Mouse (Mus musculus): ENCODE measurements at regions not wholly inside any gene's neighbourhood (a gene's known extent, or its start where the extent isn't known, plus 50 kb on each side); places are given as distances from the start of the nearest gene placed in this dataset.

- DNase-seq, result no peak
Observed at GRCm38 (mm10) chr6:34246512-34246911, 69.6 kb upstream of the Slc35b4 start.

DNA sequence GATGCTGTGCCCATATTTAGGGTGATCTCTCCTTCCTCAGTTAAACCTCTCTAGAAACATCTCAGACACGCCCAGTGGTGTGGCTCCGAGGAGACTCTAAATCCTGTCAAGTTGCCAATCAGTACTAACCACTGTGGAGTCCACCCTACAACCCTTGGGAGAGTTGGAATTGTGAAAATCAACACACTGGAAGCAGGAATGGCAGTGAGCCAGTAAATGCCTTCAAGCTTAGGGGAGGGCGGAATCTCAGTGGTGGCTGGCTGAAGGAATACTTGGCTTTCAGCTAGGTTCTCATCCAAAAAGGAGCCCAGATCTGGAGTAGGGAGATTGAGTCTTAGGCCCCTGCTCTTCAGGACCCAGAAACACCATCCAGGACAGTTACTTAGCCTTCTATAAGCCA lies 66.1 kb upstream of the Slc35b4 start:
- DNase-seq, result no peak

DNA sequence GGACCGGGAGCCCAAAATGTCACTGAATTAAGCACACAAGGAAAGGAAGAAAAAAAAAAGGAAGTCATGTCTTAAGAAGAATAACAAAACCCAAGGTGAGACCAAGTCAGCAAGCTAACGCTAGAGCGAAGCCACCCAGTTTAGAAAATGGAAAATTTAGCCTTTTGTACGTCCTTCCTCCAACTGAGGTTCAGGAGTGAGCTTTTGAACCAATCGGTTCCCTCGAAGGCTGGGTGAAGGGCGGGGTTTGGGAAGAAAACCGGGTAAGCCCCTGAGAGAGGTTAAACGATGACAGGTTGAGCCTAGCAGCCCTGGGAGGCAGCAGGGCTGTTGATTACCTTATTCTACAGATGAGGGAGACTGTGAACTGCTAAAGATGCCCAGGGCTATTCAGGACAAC lies 65.6 kb upstream of the Slc35b4 start:
- DNase-seq, result no peak

- peak; percentile 61 for DNase-seq
Observed at GRCm38 (mm10) chr6:34235132-34235531, 58.2 kb upstream of the Slc35b4 start.

DNA sequence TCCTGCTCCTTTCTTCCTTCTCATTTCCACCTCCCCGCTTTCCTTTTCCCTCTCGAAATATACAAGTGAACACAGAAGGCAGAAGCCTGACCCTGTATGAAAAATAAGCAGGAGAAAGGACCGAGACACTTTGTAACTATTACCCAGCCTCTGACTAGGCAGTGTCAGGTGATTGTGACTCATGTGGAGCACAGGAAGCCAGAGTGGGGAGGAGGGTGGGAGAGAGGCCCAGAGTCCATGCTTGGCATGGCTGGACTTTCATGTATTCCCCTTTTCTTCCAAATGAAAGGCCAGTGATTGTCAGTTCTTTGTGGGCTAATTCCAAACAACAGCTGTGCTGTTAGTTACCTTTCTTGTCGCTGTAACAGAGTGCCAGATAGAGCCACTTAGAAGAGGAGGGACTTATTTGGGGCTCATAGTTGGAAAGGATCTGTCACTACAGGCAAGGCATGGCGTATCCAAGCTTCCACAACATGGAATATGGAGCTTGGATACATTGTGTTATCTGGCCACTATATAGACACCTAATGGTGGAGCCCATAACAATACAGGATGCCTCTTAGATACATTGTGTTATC lies 57.6 kb upstream of the Slc35b4 start:
- DNase-seq, result no peak

- peak; percentile 70 for DNase-seq
Observed at GRCm38 (mm10) chr6:34230768-34231381, 54.0 kb upstream of the Slc35b4 start.

DNA sequence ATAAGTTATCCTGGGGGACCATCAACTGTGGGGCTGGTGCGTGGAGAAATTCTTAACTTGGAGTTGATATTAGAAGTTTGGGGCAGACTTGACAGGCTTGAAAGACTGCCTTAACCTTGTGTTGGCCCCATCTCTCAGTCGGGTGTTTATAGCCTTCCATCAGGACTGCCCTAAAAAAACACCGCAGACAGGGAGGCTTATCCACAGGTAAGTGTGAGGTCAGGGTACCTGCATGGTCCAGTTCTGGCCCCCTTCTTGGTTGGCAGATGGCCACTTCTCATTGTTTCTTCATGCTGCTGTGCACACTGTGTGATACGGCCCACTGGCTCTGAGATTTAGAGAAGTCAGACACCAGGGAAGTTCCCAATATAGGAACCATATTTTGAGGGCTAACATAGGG lies 50.2 kb upstream of the Slc35b4 start:
- no peak for DNase-seq
